Mouse (Mus musculus) layer of hippocampus, adult 18-20 months (tissue): ENCODE measurements around the gene Rrnad1. TPM values are rescaled to one million over a fixed set of nuclear protein-coding genes. Genes with fewer than 3 reads are reported as not detected.

Experiments
- DNase-seq, 2 experiments: peaks; one replicate each; pipeline ENCODE4 v3.0.0; 2022; ENCODE audit warnings: low spot score in 2 of 2
- total RNA-seq, 2 experiments: library from RNA; stranded (reverse); gene quantifications; 2 replicates each; pipeline ENCODE4 v1.2.3; 2021

The Rrnad1 gene
- total RNA-seq, 2 experiments from 2014 or later: 22.3 to 22.8 TPM

DNA sequence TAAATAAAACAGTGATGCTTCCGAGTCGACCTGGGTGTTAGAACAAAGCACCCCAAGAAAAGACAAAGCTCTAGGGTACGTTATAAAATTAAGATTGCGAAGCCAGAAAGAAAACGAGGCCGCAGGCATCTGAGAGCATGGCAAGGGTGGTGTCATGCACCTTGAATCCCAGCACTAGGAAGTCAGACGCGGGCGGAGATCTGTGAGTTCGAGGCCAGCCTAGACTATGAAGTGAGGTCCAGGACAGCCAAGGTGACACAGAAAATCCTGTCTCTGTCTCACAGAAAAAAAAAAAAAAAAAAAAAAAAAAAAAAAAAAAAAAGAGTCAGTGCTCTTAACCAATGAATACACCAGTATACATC lies 44.5 kb downstream of the Rrnad1 start:
- DNase-seq: no peak

DNA sequence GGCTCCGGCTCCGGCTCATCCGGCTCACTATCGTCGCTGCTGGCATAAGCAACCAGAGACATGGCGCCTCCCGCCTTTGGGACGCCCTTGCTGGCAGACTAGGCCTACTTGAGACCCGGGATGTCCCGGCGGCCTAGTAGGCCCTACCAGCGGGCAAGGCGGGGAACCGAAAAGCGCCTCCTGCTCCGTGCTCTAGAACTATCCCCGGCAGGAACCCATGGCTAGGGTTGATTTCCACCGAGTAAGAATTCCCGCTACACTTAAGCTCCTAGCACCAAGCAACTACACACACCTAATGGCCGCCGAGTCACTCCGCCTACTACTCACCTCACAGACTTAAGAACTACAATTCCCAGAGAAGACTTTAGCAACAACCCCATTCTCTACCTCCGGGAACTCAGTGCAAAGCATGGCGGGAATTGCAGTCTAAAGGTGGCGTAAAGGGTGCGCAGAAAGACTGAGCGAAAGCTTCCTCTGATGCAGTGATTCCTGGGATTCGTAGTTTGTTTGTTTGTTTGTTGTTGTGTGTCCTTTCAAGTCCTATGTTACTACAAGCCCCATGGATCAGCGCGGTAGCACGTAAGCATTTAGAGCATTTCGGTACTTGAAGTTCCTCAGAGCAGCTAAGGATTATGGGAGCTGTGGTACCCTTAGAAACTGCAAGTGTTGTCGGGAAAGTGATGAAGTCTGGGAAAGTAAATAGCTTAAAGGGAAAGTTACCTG lies 45.1 kb downstream of the Rrnad1 start, which contains the start of gene Prcc:
Gene Prcc, minus strand, starts transcription at position 328 of the 723 bp plus-strand sequence.
- peak; percentile 94 to 98 for DNase-seq

DNA sequence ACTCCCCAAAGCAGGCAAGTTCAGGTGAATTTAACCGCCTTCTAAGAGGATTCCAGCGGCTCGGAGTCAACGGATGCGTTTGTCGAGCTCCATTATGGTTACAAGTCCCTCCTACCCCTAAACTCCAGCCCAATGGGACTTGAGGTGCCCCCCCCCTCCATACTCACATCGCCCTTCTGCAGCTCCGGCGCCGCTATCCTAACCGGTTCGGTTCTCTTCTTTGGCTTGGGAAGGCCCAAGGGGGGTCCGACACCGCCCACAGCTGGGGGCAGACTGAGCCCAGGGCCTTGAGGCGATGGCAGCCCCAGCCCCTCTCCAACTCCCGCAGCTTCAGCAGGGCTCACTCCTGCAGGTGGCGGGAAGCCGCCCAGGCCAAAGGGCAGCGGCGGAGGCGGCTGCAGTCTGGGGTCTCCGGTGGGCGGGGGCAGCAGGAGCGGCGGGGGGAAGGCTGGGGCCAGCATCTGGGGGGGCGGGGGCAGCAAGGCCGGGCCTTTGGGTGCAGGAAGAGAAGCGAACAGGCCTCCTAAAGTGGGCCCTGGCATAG lies 45.7 kb downstream of the Rrnad1 start:
- DNase-seq: peak; percentile 20 to 34

DNA sequence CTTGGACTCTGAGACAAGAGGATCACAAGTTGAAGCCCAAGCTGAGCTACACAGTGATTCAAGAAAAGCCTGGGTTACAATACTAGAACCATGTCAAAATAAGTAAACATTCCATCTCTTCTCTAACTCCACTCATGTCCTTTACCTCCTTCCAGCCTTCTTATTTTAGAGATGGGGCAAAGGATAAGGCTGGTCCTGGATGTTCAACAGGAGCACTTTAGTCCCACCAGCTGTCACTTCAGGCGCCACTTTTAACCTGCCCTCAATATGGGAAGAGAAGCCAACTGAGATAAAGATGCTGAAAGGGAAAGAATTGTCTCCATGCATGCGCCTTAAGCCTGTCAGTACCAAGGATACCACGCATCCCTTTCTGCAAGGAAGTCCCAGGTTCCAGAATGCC lies 46.2 kb downstream of the Rrnad1 start:
- no peak for DNase-seq

DNA sequence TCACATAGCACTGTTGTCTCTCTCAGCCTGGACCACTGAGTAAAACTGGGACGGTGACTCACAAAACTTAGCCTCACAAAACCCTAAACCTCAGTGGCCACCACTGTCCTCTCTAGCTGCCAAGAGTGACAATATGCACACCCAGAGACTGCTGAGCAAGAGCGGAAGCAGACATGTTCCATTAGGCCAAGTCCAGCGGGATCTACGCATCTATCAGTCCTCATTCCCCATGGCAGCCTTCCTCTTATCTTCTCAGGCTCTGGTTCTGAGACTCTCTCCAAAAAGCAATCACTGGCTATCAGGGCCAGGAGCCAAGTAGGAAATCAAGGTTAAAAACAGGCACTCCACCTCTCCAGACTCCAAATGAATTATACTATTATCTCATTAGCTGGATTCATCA lies 52.8 kb downstream of the Rrnad1 start:
- DNase-seq: no peak

Other genes starting within 250 kb of the Rrnad1 start
- 1 to 10 TPM in 1 of 2 experiments, under 1 TPM in 1; 0.89 to 1.1 TPM for gene Lrrc71, start 182.1 kb downstream of the Rrnad1 start, total RNA-seq
- gene Ntrk1, start 135.6 kb downstream of the Rrnad1 start, total RNA-seq: under 1 TPM; 0.25 to 0.32 TPM
- gene Insrr, start 133.8 kb downstream of the Rrnad1 start, total RNA-seq: under 1 TPM; 0.15 TPM
- gene Pear1, start 106.4 kb downstream of the Rrnad1 start, total RNA-seq: 10 to 100 TPM in 1 of 2 experiments, 1 to 10 TPM in 1; 7.1 to 11.6 TPM
- not detected for gene Sh2d2a, start 84.0 kb downstream of the Rrnad1 start, total RNA-seq
- gene Prcc, start 45.1 kb downstream of the Rrnad1 start, total RNA-seq: 10 to 100 TPM; 56.0 to 61.0 TPM
- gene Hdgf, start 24.4 kb downstream of the Rrnad1 start, total RNA-seq: 100 to 1,000 TPM; 144 to 153 TPM
- 10 to 100 TPM; 52.3 to 55.2 TPM for gene Mrpl24, start 11.2 kb downstream of the Rrnad1 start, total RNA-seq
- gene Isg20l2, start 403 bp downstream of the Rrnad1 start, total RNA-seq: 10 to 100 TPM; 13.9 to 15.1 TPM
- gene Crabp2, start 17.9 kb upstream of the Rrnad1 start, total RNA-seq: 1 to 10 TPM; 1.4 to 2.6 TPM
- 1 to 10 TPM; 3.6 to 4.7 TPM for gene Nes, start 40.4 kb upstream of the Rrnad1 start, total RNA-seq
- gene Bcan, start 69.5 kb upstream of the Rrnad1 start, total RNA-seq: 100 to 1,000 TPM; 281 to 298 TPM
- gene Hapln2, start 96.9 kb upstream of the Rrnad1 start, total RNA-seq: 10 to 100 TPM; 33.0 to 33.4 TPM
- 10 to 100 TPM; 16.3 to 16.5 TPM for gene Gpatch4, start 112.4 kb upstream of the Rrnad1 start, total RNA-seq
- 10 to 100 TPM; 81.9 to 82.9 TPM for gene Naxe, start 127.8 kb upstream of the Rrnad1 start, total RNA-seq
- not detected for gene Ttc24, start 147.6 kb upstream of the Rrnad1 start, total RNA-seq
- gene Iqgap3, start 151.3 kb upstream of the Rrnad1 start, total RNA-seq: under 1 TPM; 0.13 to 0.22 TPM
- 100 to 1,000 TPM; 194 to 205 TPM for gene Mef2d, start 211.7 kb upstream of the Rrnad1 start, total RNA-seq